Mouse (Mus musculus): ENCODE data around the gene Vps29. TPM values are rescaled to one million over a fixed set of nuclear protein-coding genes. Genes with fewer than 3 reads are reported as not detected.

Vps29 gene
- polyA plus RNA-seq, 1 experiment from 2014 or later, result 131 TPM

GRCm38 (mm10) chr5:122343768-122344167, 10.4 kb upstream of the Vps29 start:
- no peak overlapping the region for H3K4me3 ChIP-seq (replicated peaks)
- ATAC-seq (ENCODE audit: low read depth) (no peak), DNase-seq (no peak)
- H3K9me3 ChIP-seq (replicated peaks), result no peaks in the 10 kb centered on the region
- no peak overlapping the region for H3K9ac ChIP-seq
- no peak overlapping the region for H3K27ac ChIP-seq
- no peaks in the 10 kb centered on the region for H3K4me1 ChIP-seq (replicated peaks)
- 40% methylated on average over 7 of the region's 7 CpGs for WGBS (ENCODE audit: insufficient replicate concordance)
- no peak overlapping the region for H3K4me2 ChIP-seq
- no peaks in the 10 kb centered on the region for H3K27me3 ChIP-seq
- H3K36me3 ChIP-seq, result no peaks in the 10 kb centered on the region

- Histone ChIP-seq H3K9me3 (replicated peaks) (no peaks in the 10 kb centered on the region), H3K4me2 (no peak overlapping the region), H3K9ac (no peak overlapping the region), H3K27me3 (no peaks in the 10 kb centered on the region), H3K4me3 (replicated peaks) (no peak overlapping the region), H3K4me1 (replicated peaks) (no peaks in the 10 kb centered on the region), H3K27ac (no peak overlapping the region), H3K36me3 (no peaks in the 10 kb centered on the region)
- WGBS (ENCODE audit: insufficient replicate concordance), result 5% methylated on average over 5 of the region's 5 CpGs
- peak; percentile 58 for DNase-seq
- ATAC-seq (ENCODE audit: low read depth), result no peak
Observed at GRCm38 (mm10) chr5:122344260-122344659, 9.9 kb upstream of the Vps29 start.

- Histone ChIP-seq H3K4me1 (replicated peaks) (0 out of 2 replicates have a peak, but pooled peaks cover 6% of the 10 kb centered on the region), H3K27me3 (no peaks in the 10 kb centered on the region), H3K9me3 (replicated peaks) (no peaks in the 10 kb centered on the region), H3K36me3 (no peaks in the 10 kb centered on the region), H3K4me2 (no peak overlapping the region), H3K4me3 (replicated peaks) (no peak overlapping the region), H3K27ac (no peak overlapping the region), H3K9ac (no peak overlapping the region)
- ATAC-seq (ENCODE audit: low read depth) (no peak), DNase-seq (no peak)
- WGBS (ENCODE audit: insufficient replicate concordance), result 63% methylated on average over 4 of the region's 4 CpGs
Observed at GRCm38 (mm10) chr5:122345777-122346176, 8.4 kb upstream of the Vps29 start.

- ATAC-seq (ENCODE audit: low read depth) (peak; percentile 52; the same call in 1 of the 2 replicates), DNase-seq (no peak)
- no peaks in the 10 kb centered on the region for H3K36me3 ChIP-seq
- under 1% methylated on average over 56 of the region's 57 CpGs for WGBS (ENCODE audit: insufficient replicate concordance)
- H3K9me3 ChIP-seq (replicated peaks), result no peaks in the 10 kb centered on the region
- H3K27ac ChIP-seq, result peak overlapping the region; percentile 78
- H3K9ac ChIP-seq, result peak overlapping the region; percentile 92
- H3K4me3 ChIP-seq (replicated peaks), result peak overlapping the region; percentile 97
- no peaks in the 10 kb centered on the region for H3K27me3 ChIP-seq
- peak overlapping the region; percentile 92 for H3K4me2 ChIP-seq
- H3K4me1 ChIP-seq (replicated peaks), result peaks cover 22% of the 10 kb centered on the region
Observed at GRCm38 (mm10) chr5:122354492-122355067, 411 bp downstream of the Vps29 start.

GRCm38 (mm10) chr5:122371591-122372191, 17.5 kb downstream of the Vps29 start, which contains the start of gene Gpn3:
Gpn3 (plus strand) TSS chr5:122371876.
- Histone ChIP-seq H3K4me2 (peak within 1 kb of the TSS; percentile 90), H3K27me3 (no peaks in the 10 kb centered on the region), H3K9me3 (replicated peaks) (no peaks in the 10 kb centered on the region), H3K4me1 (replicated peaks) (peaks cover 30% of the 10 kb centered on the region), H3K4me3 (replicated peaks) (peak within 1 kb of the TSS; percentile 78), H3K36me3 (peaks cover 52% of the 10 kb centered on the region), H3K9ac (peak within 1 kb of the TSS; percentile 92), H3K27ac (peak within 1 kb of the TSS; percentile 97)
- ATAC-seq (ENCODE audit: low read depth) (peak; percentile 53), DNase-seq (no peak)
- 2% methylated on average over 43 of the region's 46 CpGs for whole genome bisulfite sequencing (ENCODE audit: insufficient replicate concordance)

GRCm38 (mm10) chr5:122372192-122372769, 18.1 kb downstream of the Vps29 start, which contains the start of gene Fam216a:
Fam216a (minus strand) TSS chr5:122372364.
- WGBS (ENCODE audit: insufficient replicate concordance), result under 1% methylated on average over 53 of the region's 53 CpGs
- Histone ChIP-seq H3K27ac (peak within 1 kb of the TSS; percentile 97), H3K9me3 (replicated peaks) (no peaks in the 10 kb centered on the region), H3K9ac (peak within 1 kb of the TSS; percentile 92), H3K4me2 (peak within 1 kb of the TSS; percentile 90), H3K27me3 (no peaks in the 10 kb centered on the region), H3K4me3 (replicated peaks) (peak within 1 kb of the TSS; percentile 78), H3K4me1 (replicated peaks) (peaks cover 30% of the 10 kb centered on the region), H3K36me3 (peaks cover 51% of the 10 kb centered on the region)
- peak; percentile 94 for ATAC-seq (ENCODE audit: low read depth)
- DNase-seq, result peak; percentile 99

GRCm38 (mm10) chr5:122372878-122373277, 18.7 kb downstream of the Vps29 start:
- H3K27me3 ChIP-seq, result no peaks in the 10 kb centered on the region
- H3K36me3 ChIP-seq, result peaks cover 45% of the 10 kb centered on the region
- 3% methylated on average over 5 of the region's 5 CpGs for WGBS (ENCODE audit: insufficient replicate concordance)
- no peaks in the 10 kb centered on the region for H3K9me3 ChIP-seq (replicated peaks)
- peaks cover 30% of the 10 kb centered on the region for H3K4me1 ChIP-seq (replicated peaks)
- H3K4me2 ChIP-seq, result peak overlapping the region; percentile 90
- ATAC-seq (ENCODE audit: low read depth) (no peak), DNase-seq (no peak)
- peak overlapping the region; percentile 92 for H3K9ac ChIP-seq
- H3K27ac ChIP-seq, result peak overlapping the region; percentile 97
- peak overlapping the region; percentile 78 for H3K4me3 ChIP-seq (replicated peaks)

GRCm38 (mm10) chr5:122377101-122377833, 23.1 kb downstream of the Vps29 start:
- no peak overlapping the region for H3K9ac ChIP-seq
- no peak for ATAC-seq (ENCODE audit: low read depth)
- peaks cover 13% of the 10 kb centered on the region for H3K4me1 ChIP-seq (replicated peaks)
- H3K9me3 ChIP-seq (replicated peaks), result no peaks in the 10 kb centered on the region
- H3K27me3 ChIP-seq, result no peaks in the 10 kb centered on the region
- no peak overlapping the region for H3K4me2 ChIP-seq
- peaks cover 65% of the 10 kb centered on the region for H3K36me3 ChIP-seq
- WGBS (ENCODE audit: insufficient replicate concordance), result 77% methylated on average over 4 of the region's 4 CpGs
- no peak overlapping the region for H3K4me3 ChIP-seq (replicated peaks)
- no peak overlapping the region for H3K27ac ChIP-seq
- DNase-seq, result no peak

- no peak overlapping the region for H3K4me2 ChIP-seq
- peaks cover 71% of the 10 kb centered on the region for H3K36me3 ChIP-seq
- H3K9me3 ChIP-seq (replicated peaks), result no peaks in the 10 kb centered on the region
- H3K27ac ChIP-seq, result no peak overlapping the region
- no peak overlapping the region for H3K4me3 ChIP-seq (replicated peaks)
- DNase-seq (no peak), ATAC-seq (ENCODE audit: low read depth) (no peak)
- H3K9ac ChIP-seq, result no peak overlapping the region
- H3K4me1 ChIP-seq (replicated peaks), result peaks cover 10% of the 10 kb centered on the region
- no peaks in the 10 kb centered on the region for H3K27me3 ChIP-seq
- WGBS (ENCODE audit: insufficient replicate concordance), result 89% methylated on average over 12 of the region's 12 CpGs
Observed at GRCm38 (mm10) chr5:122378171-122378570, 24.0 kb downstream of the Vps29 start.

GRCm38 (mm10) chr5:122379374-122380155, 25.4 kb downstream of the Vps29 start:
- Histone ChIP-seq H3K27ac (no peak overlapping the region), H3K36me3 (peaks cover 63% of the 10 kb centered on the region), H3K9ac (no peak overlapping the region), H3K4me1 (replicated peaks) (no peaks in the 10 kb centered on the region), H3K27me3 (no peaks in the 10 kb centered on the region), H3K9me3 (replicated peaks) (no peaks in the 10 kb centered on the region), H3K4me2 (no peak overlapping the region), H3K4me3 (replicated peaks) (no peak overlapping the region)
- 52% methylated on average over 11 of the region's 11 CpGs for WGBS (ENCODE audit: insufficient replicate concordance)
- peak; percentile 57 for DNase-seq
- peak; percentile 76 for ATAC-seq (ENCODE audit: low read depth)
